Mouse (Mus musculus): ENCODE measurements around the gene Ankrd39.

Gene Ankrd39

DNA sequence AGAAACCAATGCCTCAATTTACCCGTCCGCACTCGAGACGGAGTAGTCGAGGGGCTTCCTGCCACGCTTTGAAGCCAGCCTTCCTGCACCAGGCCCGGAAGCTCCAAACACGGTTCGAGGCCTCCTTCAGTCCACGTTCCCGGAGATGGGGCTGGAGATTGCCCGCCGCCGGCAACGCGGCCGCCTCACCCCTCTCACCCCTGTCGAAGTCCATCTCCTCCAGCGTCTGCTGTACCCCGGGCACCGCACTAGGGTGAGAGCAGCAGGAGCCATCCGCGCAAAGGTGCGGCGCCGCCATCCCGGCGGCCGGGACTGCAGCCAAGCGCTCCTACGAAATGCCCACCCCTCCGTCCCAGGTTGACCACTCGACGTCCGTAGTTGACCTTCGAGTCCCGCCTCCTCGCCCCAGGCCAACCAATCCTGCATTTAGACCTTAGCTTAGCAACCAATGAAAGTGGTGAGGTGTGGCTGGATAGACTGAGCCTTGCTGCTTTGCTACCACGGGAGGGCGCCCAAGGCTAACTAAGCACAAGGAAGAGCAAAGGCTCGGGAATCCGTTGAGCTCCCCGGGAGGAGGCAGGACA is at the start of gene Ankrd39:
Gene Ankrd39 (minus strand): TSS at position 558 of the 584 bp plus-strand sequence.
- DNase-seq = peak; percentile 99

DNA sequence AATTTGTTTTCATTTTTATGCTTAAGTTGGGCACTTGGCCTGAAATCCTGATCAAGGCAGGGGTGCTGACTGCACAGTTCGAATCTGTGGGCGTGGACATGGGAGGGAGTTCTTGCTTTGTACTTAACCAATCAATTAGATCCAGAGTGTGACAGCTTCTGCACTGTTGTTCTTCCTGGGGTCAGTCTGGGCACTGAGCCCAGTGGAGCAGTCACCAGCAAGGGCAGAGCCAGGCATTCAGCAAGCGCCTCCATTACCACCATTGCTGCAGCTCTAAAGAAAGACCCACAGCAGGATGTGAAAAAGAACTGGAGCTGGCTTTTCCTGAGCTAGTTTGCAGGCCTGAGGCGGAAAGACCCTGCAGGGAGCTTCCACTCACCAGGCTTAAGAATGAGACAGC is 48.9 kb upstream of the Ankrd39 start:
- peak; percentile 85 for DNase-seq

DNA sequence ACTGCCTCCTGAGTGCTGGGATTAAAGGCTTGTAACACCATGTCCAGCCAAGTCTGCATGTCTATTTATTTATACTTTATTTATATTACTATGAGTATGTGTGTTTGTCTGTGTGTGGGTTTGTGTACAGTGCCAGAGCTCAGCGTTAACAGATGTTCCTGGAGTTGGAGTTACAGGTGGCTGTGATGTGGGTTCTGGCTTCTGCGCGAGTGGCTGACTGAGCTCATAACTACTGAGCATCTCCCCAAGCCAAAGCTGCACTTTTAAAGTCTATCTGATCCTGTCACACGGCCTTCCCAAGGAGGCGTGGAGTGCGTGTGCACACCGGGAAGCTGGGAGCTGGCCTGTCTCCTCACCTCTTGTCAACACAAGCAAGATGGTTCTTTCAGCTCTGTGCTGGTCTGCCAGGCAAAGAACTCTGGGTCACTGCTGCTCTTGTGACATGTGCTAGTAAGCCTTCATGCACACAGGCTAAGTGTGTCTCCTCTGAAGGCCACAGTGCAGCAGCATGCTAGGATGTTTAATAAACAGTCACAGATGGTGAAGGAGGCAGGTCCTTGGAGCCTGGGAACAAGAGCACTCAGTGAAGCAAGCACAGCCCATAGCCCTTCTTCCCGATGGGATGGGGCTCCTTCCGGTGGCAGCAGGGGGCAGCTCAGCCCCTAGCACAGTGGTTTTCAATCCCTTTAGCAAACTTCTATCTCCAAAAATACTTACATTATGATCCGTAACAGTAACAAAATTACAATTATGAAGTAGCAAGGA is 48.1 kb upstream of the Ankrd39 start:
- peak; percentile 41 for DNase-seq

DNA sequence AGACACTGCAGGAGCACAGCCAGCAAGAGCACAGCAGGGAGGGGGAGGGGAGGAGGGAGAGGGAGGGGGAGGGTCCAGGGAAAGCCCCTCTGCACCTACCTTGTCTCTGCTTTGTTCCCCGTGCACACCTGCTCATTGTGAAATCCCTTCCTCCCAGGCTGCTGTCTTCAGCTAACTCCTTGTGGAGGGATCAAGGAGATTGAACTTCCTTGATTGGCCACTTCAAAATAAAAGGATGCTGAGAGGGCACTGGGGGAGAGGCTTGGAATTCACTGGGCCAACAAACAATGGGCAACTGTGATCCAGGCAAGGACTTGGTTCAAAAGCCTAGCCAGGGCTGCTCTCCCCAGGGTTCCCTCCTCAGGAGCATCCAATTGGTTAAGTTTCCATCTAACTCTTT is 45.9 kb upstream of the Ankrd39 start:
- no peak for DNase-seq

DNA sequence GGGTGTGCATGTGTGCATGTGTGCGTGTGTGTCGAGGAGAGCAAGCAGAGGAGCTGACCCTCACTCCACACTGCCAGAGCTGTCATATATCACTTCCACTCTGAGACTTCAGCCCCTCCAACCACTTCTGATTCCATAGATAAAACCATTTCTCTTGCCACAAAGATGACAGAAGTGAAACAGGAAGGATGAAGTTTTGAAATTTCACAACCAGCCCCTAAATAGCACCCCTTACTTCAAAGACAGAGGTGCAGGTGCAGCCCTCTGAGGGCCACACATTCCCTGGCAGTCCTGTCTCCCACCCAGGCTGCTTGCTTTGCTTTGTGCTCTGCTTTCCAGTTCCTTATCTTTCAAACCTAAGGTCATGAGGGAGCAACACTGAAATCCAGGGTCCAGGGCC is 44.2 kb upstream of the Ankrd39 start:
- DNase-seq = no peak

DNA sequence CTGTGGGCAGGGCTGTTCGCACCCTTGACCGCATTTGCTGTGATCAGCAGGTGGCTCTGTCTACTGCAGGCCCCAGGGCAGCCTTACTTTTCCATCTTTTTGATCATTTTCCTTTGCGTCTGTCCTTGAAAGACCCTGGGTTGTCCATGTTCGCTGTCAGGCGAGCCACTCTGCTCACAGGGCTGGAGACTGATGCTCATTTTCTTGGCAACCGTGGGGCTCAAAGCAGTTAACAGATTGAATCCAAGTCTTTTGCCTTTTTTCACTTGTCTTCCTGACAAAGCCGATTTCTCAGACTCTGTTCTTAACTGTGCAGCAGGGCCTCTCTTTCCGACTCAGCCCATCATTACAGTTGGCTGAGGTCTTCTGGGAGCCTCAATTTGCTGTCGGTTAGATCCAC is 43.4 kb upstream of the Ankrd39 start:
- DNase-seq = no peak

DNA sequence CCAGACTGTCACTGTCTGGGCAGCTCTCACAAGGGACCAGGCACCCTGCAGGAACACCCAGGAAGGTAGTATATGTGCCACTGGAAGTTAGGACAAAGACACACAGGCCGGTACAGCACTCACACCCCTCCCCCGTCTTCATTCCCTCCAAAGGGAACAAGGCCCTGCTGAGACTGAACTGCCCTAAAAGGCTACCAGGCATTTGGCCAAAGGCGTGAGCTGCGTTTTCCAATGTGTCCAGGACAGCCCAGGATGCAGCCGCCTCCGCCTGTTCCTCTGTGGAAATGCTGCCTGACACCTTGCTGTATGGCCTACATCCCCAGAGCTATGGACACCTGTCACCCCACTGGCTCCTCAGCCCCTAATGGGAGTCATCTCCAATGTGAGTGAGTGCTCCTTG is 42.2 kb upstream of the Ankrd39 start:
- no peak for DNase-seq

DNA sequence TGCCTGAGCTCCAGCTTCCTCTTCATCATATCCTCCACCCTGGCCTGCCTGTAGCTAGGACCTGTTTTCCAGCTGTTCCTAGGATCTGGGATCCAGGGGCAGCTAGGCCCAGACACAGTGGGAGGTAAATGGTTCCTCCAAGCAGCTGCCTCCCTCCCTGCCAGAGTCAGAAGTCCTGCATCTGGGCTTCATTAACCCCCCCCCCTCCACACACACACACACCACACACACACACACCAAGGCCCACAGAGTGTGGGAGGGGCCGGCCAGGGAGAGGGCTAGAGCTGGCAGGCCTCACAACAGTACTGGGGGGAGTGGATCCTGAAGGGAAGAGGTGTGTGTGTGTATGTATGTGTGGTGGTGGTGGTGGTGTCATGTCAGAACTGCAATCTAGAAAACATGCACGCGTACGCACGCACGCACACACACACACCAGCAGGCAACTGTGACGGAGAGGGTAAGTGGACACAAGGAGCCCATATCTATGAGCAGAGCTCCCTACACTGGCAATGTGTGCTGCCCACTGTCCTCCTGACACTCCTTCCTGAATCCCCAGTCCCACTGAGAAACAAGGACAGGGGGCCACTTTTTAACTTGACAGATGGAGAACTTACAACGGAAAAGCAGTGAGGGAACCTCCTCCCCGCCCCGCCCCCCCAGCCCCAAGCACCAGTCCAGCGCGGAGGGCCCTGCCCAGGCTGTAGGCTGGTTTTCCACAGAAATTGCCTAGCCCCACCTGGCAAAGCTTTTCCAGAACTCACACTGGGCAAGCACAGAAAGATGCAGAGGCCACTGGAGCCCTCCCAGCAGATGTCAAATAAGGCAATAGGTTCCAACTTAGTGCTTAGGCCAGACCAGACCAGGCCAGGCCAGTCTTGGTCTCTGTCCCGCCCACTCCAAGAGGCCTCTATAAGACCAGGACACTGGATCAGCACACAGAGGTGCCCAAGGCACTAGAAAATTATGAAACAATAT is 41.5 kb upstream of the Ankrd39 start:
- peak; percentile 40 for DNase-seq

DNA sequence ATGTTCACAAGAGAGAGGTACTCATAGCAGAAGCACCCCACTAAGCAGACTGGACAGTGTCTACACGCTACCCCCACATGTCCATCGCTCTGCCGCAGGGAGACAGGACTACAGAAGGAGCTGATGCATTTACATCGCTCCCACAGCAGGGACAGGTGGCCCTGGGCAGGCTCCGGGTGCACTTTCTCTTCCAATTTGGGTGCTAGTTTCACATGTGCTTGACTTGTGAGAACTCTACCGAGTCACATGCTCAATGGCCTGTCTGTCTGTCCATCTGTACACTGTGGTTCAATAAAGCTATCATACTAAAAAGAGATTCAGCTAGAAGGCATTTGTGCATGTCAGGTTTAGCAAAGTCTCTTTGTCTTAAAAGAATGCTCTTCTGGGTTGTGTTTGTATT is 40.6 kb upstream of the Ankrd39 start:
- DNase-seq = no peak

DNA sequence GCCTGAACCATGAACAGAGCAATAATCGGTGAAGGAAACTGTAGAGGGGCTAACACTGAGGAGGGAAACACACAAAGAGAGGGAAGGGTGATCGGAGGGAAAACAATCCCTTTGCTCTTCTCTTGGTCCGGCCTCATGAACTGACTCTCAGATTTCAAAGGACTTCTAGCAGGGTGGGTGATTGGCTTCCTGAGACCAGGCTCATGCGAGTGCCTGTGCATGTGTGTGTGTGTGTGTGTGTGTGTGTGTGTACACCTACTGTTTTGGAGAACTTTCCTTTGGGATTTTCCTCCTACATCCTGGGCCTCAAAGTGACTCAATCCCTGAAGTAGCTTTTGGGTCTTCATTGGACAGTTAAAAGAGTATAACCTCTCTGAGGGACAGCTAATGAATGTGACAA is 39.0 kb upstream of the Ankrd39 start:
- DNase-seq = no peak

DNA sequence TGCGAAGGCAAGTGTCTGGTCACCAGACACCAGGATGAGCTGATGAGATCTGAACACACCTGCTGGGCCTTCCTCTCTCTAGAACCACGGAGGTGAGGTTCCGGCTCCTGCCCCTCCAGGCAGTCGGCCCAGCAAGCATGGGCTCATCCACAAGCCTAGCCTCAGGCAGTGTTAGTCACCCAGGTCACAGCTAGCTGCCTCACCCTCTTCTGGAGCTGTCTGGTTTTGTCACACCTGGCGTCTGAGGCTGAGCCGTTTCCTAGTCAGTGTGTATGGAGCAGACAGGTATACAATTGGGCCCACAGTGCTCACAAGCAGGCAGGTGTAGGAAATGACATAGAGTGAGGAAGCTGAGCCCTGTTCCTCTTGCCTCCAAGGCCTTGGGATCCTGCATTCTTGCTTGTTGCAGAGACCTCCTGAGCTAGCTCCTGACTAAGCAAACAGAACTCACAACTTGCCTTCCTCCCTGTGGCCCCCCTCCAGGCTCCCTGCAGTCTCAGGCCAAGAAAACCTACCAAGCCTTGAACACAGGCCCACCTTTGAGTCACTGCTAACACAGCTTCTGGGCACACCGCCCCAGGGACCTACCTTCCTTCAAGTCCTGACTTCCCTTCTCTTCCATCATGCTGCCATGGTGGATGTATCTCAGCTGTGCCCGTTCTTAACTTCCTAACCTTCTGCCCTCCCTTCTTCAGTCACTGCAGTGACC is 36.3 kb upstream of the Ankrd39 start:
- DNase-seq = no peak

DNA sequence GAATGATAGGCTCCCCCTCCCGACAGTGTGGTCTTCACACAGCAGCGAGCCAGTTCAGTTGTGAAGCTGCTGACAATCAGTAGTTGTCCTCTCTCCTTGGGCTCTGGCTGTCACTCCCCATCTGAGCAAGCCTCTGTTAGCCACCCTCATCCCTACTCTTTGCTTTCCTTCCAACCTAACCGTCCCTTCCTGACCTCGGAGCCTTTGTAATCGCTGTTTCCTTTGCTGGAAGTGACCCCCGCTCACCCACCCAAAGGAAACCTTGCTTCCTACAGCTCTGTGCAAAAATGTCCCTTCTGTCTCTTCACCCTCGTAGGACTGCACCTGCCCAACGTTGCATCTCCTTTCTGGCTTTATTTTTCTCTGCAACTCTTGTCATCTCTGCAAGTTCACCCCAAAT is 35.0 kb upstream of the Ankrd39 start:
- DNase-seq = no peak

DNA sequence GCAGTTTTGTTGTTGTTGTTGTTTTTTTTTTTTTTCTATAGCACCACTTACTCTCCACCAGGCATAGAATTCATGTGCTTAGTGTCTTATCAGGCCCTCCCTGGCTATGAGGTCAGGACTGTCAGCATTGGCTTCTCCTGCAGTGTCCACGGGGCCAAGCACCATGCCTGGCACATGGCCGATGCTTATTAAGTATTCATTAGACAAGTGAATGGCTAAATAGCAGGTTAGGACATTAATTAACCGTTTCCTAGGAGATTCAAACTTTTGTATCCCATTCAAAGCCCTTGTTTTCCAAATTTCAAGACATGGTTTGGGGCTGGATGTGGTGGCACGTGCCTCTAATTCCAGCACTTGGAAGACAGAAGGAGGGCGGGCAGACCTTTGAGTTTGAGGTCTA is 34.0 kb upstream of the Ankrd39 start:
- DNase-seq = no peak

DNA sequence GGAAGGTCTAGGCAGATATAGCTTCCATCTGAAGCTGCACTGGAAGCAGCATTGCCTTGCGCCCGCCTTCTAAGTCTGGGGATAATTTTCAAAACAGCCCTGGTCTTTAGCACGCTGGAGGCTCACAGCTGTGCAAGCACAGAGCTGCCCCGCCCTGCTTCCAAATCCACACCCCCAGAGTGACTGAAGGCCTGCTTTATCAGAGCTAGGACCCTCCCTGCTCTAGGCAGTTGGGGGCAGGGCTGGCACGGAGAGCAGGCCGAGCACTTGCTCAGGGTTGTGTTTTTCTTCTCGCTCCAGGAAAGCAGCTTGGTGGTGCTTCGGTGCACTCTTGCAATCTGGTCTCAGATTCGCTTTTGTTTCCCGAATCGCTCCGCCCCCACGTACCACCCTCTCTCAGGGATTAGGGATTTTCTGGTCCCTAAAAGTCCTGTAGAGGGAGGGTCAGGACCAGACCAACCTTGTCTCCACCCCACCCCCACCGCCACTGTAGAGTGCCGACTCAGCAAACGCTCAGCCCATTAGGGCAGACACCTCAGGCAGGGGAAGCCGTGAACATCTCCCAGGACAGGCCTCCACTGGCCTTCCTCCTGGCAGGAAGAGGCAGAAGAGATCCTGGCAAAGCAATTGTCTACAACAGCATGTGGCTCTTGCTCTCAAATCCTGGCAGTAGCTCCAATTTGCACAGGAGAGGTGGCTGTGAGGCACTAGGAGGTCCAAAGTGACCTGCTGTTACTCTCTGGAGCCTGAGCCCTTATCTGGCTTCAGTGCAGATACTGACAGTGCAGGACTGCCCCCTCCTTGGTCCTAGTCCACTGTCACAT is 33.4 kb upstream of the Ankrd39 start:
- peak; percentile 75 for DNase-seq

DNA sequence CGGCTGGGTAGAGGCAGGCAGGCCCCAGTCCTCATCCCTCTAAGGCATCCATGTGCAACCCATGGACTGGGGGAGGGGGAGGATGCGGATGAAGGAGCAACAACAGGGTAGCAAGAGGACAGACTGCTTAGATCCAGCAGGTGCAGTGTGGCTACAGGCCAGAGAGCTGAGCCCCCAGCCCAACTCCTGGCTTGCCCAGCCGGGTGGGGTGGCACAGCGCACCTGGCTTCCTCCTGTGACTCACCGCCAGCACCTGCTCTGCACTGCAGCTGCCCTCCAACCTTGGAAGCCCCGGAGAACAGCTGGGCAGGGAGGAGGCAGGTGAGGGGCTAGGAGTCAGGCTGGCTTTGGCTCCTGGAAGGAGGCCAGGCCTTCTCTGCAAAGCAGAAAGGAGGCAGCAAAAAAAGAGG is 32.7 kb upstream of the Ankrd39 start:
- peak; percentile 45 for DNase-seq

DNA sequence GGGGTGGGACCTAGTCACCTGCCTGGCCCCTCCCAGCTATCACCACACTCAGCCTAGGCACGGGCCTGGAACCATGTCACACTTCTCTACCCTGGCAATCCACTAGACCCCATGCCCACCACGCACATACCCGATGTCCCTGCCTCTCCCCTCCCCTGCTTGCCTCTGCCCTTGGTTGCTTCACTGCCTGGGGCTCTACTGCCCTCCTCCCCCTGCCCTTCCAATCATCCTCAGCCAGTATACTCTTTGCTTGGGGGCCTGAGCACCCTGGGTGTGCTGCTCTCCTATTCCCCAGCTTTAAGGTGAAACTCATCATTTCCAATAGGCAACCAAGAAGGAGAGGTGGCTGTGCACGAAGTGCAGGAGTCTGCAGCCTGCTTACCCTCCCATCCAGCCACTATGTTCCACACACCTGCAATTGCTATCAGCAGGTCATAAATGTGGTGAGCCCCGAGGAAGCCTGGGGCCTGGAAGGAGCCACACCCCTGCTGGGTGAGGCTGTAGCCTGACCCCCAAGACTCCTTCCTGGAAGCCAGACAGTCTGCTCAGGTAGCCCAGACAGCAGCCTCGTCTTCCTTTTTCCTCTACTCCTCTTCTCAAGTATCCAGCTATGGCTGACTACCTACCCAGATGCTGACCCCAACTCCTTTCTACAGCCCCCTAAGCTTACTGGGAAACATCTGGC is 29.9 kb upstream of the Ankrd39 start:
- no peak for DNase-seq

DNA sequence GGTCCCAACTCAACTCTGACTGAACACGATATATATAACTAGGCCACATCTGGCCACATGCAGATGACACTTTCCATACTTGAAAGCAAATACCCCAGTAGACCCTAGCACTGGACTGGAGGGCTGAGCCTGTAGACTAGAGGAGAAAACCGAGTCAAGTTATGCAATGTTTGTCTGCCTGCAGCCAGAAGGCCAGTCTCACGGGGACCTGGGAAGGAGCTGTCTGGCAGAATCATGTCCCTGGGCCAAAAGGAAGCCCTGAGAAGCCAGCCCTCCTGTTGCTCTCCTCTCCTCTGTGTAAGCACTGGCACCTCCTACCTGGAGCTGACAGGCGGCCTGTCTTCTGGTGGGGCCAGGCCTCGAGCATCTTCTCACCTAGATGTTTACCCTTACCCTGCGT is 28.1 kb upstream of the Ankrd39 start:
- no peak for DNase-seq

DNA sequence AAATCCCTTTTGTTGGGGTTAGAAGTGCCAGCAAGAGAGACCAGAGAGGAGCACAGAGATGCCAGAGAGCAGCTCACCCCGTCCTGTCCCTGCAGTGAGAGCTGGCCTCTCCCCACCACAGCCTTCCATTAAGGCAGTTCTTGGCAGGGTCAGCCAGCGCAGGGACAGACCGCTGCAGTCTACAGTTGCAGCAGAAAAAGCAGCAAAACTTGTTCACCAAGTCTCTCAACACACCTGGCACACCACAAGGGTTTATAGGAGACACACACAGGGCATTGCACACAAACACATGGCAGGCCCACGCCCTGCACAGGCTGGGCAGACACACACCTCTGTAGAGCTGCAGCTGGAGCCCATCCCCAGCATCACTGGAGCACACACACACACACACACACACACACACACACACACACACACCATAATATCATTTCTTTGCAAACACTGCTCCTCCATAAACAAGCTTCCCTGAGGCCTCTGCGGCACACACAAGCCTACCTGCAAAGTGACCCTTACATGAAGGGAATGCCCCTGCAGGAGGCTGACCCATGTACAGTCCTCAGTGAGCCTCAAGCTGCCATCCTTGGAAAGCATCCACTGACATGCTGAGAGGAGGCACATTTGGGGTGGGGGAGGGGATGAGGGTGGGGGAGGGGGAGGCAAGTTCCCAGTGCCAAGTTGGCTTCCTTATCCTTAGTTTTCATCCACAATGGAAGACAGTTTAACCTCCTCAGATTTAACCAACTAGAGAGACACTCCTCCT is 27.1 kb upstream of the Ankrd39 start:
- DNase-seq = no peak

DNA sequence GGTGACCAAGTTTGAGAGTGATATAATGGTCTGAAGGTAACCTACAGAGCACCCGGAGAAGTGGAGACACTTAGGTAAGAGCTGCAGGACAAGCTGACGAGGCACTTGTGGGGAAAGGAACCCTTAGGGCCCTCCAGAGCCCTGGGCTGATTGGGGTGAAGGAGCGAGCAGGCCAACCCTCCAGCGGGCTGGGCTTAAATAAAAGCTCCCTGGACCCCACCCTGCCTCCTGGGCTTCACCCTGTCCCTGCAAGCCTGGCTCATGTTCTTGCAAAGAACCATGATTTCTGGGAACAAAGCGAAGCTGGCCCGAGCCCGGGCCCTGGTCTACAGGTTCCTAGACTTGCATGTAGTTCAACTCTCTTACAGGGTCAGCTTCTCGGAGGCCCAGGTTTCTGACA is 26.3 kb upstream of the Ankrd39 start:
- DNase-seq = no peak

DNA sequence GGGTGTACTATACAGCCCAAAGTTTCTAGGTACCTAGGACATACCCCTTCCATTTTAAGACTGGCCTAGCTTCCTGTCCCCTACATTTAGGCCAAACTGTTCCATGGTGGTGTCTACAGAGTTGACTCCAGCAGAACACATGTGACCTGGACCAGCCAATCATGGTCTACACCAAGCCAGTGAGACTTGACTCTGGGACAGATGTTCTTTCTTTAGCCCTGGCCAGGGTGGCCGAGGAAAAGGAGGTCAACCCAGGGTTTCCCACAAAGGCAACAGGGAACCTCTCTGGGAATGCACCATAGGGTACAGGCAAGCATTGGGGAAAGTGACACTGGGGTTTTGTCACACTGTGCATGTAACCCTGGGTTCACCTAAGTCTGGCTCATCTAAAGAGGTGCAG is 25.5 kb upstream of the Ankrd39 start:
- DNase-seq = no peak

Data from retina, postnatal 1 day (tissue).